Mouse (Mus musculus) neutrophil, adult 5-6 weeks (primary cell): Measurements from ENCODE around the gene Fgf15. TPM values are rescaled to one million over a fixed set of nuclear protein-coding genes. Genes with fewer than 3 reads are reported as not detected.
"Not testable (repeated sequence)": the region's sequence is repeated elsewhere in the genome, so short reads cannot be mapped to it uniquely, and the experiment has no call there.

Experiments
- ATAC-seq: fragments of 151-379, 151-347 bp; 2 replicates; pipeline ENCODE4 v1.8.0; 2017; ENCODE audit warnings: mild to moderate bottlenecking, moderate TSS enrichment; ENCODE audit not compliant: insufficient number of reproducible peaks, poor library complexity, low FRiP score, severe bottlenecking; ENCODE audit errors: extremely low read depth
- total RNA-seq: library from RNA; stranded (forward); fragments of 200-1000 nt; gene quantifications from 2 replicates; pipeline ENCODE4 v1.2.3, GENCODE M21; 2017

Fgf15 gene
- total RNA-seq, 1 experiment from 2014 or later, result not detected

- no peak for ATAC-seq
These were observed 8.7 kb upstream of the Fgf15 start for GRCm38 (mm10) chr7:144887672-144888071.

- ATAC-seq, result no peak
These were observed 7.6 kb upstream of the Fgf15 start for GRCm38 (mm10) chr7:144888564-144889299.

DNA sequence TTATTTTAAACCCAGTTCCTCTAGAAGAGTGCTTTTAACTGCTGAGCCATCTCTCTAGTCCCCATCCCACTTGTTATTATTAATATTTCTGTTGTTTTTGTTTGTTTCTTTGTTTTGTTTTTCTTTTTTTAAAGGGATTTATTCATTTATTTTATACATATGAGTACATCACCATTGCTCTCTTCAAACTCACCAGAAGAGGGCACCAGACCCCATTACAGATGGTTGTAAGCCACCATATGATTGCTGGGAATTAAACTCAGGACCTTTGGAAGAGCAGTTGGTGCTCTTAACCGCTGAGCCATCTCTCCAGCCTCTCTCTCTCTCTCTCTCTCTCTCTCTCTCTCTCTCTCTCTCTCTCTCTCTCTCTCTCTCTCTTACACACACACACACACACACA lies 5.7 kb upstream of the Fgf15 start:
- ATAC-seq, result not testable (repeated sequence)

DNA sequence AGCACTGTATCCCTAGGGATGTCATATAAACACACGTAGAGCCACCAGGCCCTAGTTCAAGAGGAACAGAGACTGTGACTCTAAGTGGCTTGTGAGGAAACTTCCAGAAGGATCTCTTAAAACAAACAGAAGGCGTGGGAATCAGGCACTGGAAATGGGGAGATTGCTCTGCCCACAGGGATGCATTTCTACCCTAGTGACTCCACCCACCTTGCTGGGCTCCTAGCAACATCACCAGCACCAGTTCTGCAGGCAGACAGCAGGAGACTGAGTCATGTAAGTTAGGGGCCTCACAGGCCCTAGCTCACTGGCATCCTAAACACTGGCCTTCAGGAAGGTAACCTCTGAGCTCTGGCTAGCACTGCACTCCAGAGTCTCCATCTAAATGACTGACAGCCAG lies 4.5 kb upstream of the Fgf15 start:
- no peak for ATAC-seq

- ATAC-seq, result no peak
These were observed 4.0 kb upstream of the Fgf15 start for GRCm38 (mm10) chr7:144892322-144892721.

DNA sequence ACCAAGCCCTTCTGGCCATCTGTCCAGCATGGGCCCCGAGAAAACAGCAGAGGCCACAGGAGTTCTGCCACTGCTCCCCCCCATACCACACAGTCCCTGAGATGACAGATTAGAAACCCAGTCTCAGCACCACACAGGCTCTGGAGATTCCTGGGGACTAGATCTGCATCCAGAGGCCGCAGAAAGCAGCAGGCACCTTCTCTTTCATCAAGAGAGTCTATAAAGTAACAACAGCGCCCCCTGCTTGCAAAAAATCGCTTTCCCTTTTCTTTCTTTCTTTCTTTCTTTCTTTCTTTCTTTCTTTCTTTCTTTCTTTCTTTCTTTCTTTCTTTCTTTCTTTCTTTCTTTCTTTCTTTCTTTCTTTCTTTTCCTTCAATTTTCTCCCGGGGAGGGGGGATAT lies 2.1 kb upstream of the Fgf15 start:
- ATAC-seq, result no peak

DNA sequence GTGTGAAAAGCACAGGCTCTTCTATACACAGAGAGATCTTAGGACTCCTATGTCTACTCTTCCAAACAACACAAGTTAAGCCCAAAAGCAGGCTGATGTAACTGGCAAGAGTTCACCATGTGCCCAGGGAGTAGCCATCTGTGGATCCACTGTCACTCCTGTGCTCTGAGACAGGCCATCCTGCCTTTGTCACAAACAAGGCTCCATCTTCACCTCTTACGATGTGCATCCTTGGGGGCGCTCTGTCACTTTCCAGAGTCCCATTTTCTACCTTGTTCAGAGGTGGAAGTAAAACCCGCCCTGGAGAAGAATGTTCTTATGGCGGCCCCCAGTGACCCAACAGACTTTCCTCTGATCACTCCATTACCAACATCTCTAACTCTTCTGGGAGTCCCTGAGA lies 1.6 kb upstream of the Fgf15 start:
- ATAC-seq, result no peak

DNA sequence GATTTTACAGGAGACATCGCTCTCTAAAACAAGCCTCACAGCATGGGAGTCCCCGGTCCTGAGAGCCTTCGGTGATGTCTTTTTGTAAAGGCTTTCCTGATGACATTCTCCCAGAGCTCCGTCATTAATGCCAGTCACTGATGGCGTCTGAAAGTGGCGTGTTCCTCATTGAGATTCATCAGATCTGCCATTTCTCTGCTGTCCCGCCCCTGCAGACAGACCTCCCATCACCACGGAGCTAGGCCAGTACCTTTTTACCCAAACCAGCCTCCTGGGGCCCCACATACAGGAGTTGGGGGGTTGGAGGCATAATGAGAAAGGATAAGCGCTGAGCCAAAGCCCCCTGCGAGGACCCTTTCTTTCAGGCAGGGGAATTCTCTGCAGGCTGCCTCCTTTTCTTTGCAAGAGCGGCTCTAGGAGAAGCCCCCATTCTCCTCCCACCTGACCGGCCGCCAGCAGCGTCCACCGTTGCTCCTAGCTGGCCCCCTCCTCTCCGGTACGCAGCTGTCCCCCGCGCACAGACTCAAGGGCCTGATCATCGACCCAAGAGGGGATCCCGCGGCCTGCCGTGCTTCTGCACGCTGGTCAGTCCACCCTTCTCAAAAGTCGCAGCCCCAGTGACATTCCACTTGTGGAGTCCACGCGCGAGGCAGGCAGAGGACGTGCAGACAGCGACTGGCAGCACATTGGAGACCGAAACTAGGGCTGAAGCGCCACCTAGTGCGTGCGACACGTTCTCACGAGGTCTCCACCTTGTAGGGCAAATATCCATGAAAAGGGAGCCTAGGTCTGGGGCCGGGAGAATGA lies 823 bp upstream of the Fgf15 start:
- ATAC-seq, result peak; percentile 42; the same call in 1 of the 2 replicates

DNA sequence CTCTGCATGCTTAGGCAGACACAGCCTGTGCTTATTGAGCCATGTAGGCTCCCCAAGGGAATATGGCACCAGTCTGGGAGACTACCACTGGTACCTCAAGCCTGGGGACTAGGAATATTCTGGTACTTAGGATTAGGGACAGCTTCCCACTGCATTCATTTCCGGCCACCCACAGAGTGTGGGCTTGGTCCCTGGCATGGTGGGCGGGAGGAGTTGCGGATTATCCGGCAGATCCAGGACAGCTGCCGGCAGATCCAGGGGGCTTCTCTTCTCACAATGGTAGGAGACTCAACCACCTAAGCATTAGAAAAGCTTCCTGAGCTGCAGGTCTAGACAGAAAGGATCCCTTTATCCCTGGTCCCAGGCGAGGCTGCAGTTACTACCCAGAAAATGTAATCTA lies 2.2 kb downstream of the Fgf15 start:
- no peak for ATAC-seq

DNA sequence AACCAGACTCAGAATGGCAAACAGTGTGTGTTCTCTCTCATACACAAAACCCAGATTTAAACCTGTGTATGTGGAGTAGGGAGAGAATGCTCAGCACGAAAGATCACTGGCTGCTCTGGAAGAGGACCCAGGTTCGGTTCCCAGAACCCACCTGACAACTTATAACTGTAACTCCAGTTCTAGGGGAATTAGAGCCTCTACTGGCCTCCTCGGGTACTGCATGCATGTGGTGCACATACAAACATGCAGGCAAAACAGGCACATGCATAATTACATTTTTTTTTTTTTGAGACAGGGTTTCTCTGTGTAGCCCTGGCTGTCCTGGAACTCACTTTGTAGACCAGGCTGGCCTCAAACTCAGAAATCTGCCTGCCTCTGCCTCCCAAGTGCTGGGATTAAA lies 9.2 kb downstream of the Fgf15 start:
- ATAC-seq, result not testable (repeated sequence)

- peak; percentile 80 for ATAC-seq
These were observed 10.5 kb downstream of the Fgf15 start for GRCm38 (mm10) chr7:144906708-144907397.

- 0 out of 2 replicates have a peak, but pooled peaks have one; percentile 27 for ATAC-seq
These were observed 11.5 kb downstream of the Fgf15 start for GRCm38 (mm10) chr7:144907793-144908192.

DNA sequence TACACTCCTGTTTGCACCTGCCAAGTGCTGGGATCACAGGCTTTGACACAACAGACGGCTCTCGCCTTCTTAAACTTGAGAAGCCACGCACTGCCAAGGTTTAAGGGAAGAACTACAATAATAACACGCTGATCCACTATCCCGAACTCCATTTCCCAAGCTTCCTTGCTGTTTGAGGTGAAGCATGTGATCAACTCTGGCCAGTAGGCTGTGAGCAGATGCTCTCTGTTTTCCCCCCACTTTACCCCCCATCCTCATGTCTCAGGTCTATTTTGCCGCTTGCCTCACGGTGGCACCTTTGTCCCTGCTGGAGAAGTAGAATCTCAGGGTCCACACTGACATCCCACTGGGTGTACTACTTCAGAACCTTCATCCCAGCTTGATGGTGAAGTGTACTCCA lies 12.4 kb downstream of the Fgf15 start:
- no peak for ATAC-seq

- ATAC-seq, result no peak
These were observed 14.8 kb downstream of the Fgf15 start for GRCm38 (mm10) chr7:144911121-144911520.

- no peak for ATAC-seq
These were observed 16.6 kb downstream of the Fgf15 start for GRCm38 (mm10) chr7:144912897-144913296.

- peak; percentile 79 for ATAC-seq
These were observed 18.1 kb downstream of the Fgf15 start for GRCm38 (mm10) chr7:144914296-144914947.

- ATAC-seq, result peak; percentile 84
These were observed 18.8 kb downstream of the Fgf15 start, which contains the start of gene LTO1 for GRCm38 (mm10) chr7:144914948-144915750. TSS of gene LTO1 (plus strand) at chr7:144915100.

- no peak for ATAC-seq
These were observed 22.5 kb downstream of the Fgf15 start for GRCm38 (mm10) chr7:144918823-144919222.
